19 mouse cellular contexts compared by ENCODE assay signal in the genomic region with DNA sequence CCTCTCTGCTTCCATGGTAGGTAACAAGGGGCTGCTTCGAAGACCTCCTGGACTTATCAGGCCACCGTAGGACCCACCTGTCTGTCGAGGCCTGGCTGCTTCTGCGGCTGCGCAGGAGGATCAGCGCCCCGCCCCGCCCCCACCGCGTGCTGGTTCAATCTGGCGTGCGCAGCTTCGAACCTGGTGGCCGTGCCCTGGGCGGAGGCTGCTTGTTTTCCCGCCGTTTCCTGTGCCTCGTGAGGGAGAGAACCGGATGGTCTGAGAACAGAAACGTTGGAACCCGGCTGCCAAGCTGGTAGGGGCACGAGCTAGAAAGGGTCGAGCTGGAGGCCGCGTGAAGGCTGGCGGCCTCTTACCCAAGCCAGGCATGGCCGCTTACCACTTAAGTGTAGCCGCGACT. TPM values are rescaled to one million over a fixed set of nuclear protein-coding genes. Genes with fewer than 3 reads are reported as not detected.
"Had no signal": no experiment of that assay in that cellular context is flagged by ENCODE, and none has a peak within 500 bp of the region (broad histone marks: within the 10 kb centered on the region; RNA-seq: fewer than 3 reads in every experiment).

A gene (plus strand): TSS at position 151 of the 400 bp plus-strand sequence.

- H3K27ac ChIP-seq: kidney, postnatal 0 days; layer of hippocampus, adult 2 months; limb, embryonic 12.5 days; liver, embryonic 13.5 days; lung, embryonic 15.5 days; midbrain, embryonic 13.5 days had no signal

- DNase-seq: kidney, adult 9 months; kidney, postnatal 36 days; liver; liver, embryonic 13.5 days; liver, postnatal 0 days; right cerebral cortex, adult 18-20 months; right cerebral cortex, postnatal 25 days had no signal

- H3K4me1 ChIP-seq: limb, embryonic 12.5 days; lung, embryonic 15.5 days; midbrain, embryonic 13.5 days had no signal

- H3K36me3 ChIP-seq: limb, embryonic 12.5 days; liver, embryonic 13.5 days; lung, embryonic 15.5 days; midbrain, embryonic 13.5 days had no signal

- H3K27me3 ChIP-seq: liver, embryonic 13.5 days; lung, embryonic 15.5 days; midbrain, embryonic 13.5 days had no signal

- H3K4me3 ChIP-seq: layer of hippocampus, adult 2 months; limb, embryonic 12.5 days; liver, embryonic 13.5 days; lung, embryonic 15.5 days; midbrain, embryonic 13.5 days had no signal

RNA-seq across cellular contexts. Expression of the gene that starts here (rescaled TPM):
- total RNA-seq: layer of hippocampus, adult 2 months; layer of hippocampus, postnatal 10 days; left cerebral cortex, postnatal 36 days; megakaryocyte progenitor cell, adult 5-6 weeks; midbrain, postnatal 0 days had no signal
- polyA plus RNA-seq: limb, embryonic 12.5 days; liver, embryonic 13.5 days; liver, postnatal 0 days; lung, embryonic 15.5 days; midbrain, embryonic 13.5 days; midbrain, postnatal 0 days; neural tube, embryonic 14.5 days; small intestine, adult 2 months; stomach, embryonic 16.5 days had no signal
